Mouse (Mus musculus) kidney, postnatal 0 days (tissue): Measurements from ENCODE around the gene Ncf4. TPM values are rescaled to one million over a fixed set of nuclear protein-coding genes. Genes with fewer than 3 reads are reported as not detected.

Experiments used
- ATAC-seq: fragments of 200-750 bp; cut with Nextera tagmentation; replicated peaks from 2 replicates; pipeline ENCODE4 v1.8.0; 2017; ENCODE audit warnings: low read depth, moderate number of reproducible peaks, moderate TSS enrichment, moderate library complexity; ENCODE audit not compliant: low FRiP score
- DNase-seq: peaks from one replicate; pipeline ENCODE4 v3.0.0-alpha.2; 2016; ENCODE audit warnings: low spot score
- H3K27ac ChIP-seq: fragments of 300-500 bp; sonication (generic); 2 replicates; pipeline ENCODE4 v1.5.1; 2014; ENCODE audit warnings: mild to moderate bottlenecking
- H3K27me3 ChIP-seq: fragments of 300-500 bp; sonication (generic); 2 replicates; pipeline ENCODE4 v1.6.1; 2014; ENCODE audit warnings: low read length, mixed read lengths; ENCODE audit not compliant: insufficient read depth
- H3K36me3 ChIP-seq: fragments of 300-500 bp; sonication (generic); 2 replicates; pipeline ENCODE4 v1.6.1; 2014; ENCODE audit warnings: low read length, mixed read lengths; ENCODE audit not compliant: insufficient read depth
- H3K4me1 ChIP-seq: fragments of 300-500 bp; sonication (generic); replicated peaks from 2 replicates; pipeline ENCODE4 v1.6.1; 2014; ENCODE audit warnings: antibody characterized with exemption, low read length, mixed read lengths; ENCODE audit not compliant: insufficient read depth
- H3K4me2 ChIP-seq: fragments of 300-500 bp; sonication (generic); 2 replicates; pipeline ENCODE4 v1.6.1; 2014; ENCODE audit warnings: mild to moderate bottlenecking, low read length, moderate library complexity, mixed read lengths
- H3K4me3 ChIP-seq: fragments of 300-500 bp; sonication (generic); replicated peaks from 2 replicates; pipeline ENCODE4 v1.5.1; 2014; ENCODE audit warnings: low read depth, low read length
- H3K9ac ChIP-seq: fragments of 300-500 bp; sonication (generic); 2 replicates; pipeline ENCODE4 v1.6.1; 2014; ENCODE audit warnings: low read depth, low read length
- H3K9me3 ChIP-seq: fragments of 300-500 bp; sonication (generic); replicated peaks from 2 replicates; pipeline ENCODE4 v1.6.1; 2016; ENCODE audit warnings: low read length, inconsistent platforms, mixed read lengths
- CTCF ChIP-seq: IDR thresholded peaks from 2 replicates; pipeline ENCODE4 v1.5.1; 2016; ENCODE audit warnings: antibody characterized with exemption, low read depth, mild to moderate bottlenecking, moderate library complexity
- WGBS: fragments of 180-500 bp; shearing (Covaris S2); extraction: QIAGEN DNeasy Blood & Tissue Kit; methylation state at CpG from one replicate; pipeline ENCODE4 v1.1.7; 2014; 5-methylcytosine and 5-hydroxymethylcytosine counted together
- polyA plus RNA-seq: library from polyadenylated mRNA; unstranded; fragments of >200 nt; fragmentation: Nextera tagmentation; extraction: Ambion mirVana; gene quantifications from 2 replicates; pipeline ENCODE4 v1.2.1, GENCODE M21; 2015

Ncf4 gene
- polyA plus RNA-seq, 1 experiment from 2014 or later = 3.9 TPM

- H3K4me3 ChIP-seq = no peak overlapping the region
- H3K27me3 ChIP-seq = peaks cover 3% of the 10 kb centered on the region; the same call in 1 of the 2 replicates
- DNase-seq = no peak
- TF ChIP-seq CTCF = no peak
- no peak overlapping the region for H3K4me2 ChIP-seq
- H3K4me1 ChIP-seq = no peaks in the 10 kb centered on the region
- H3K36me3 ChIP-seq = no peaks in the 10 kb centered on the region
- H3K27ac ChIP-seq = no peak overlapping the region
- ATAC-seq = no peak
- no peaks in the 10 kb centered on the region; the same call in 1 of the 2 replicates for H3K9me3 ChIP-seq
- no peak overlapping the region for H3K9ac ChIP-seq
- WGBS = 75% methylated on average over 4 of the region's 4 CpGs
Observed at GRCm38 (mm10) chr15:78210203-78210602, 34.4 kb upstream of the Ncf4 start.

- Histone ChIP-seq H3K4me2 (no peak overlapping the region), H3K4me3 (no peak overlapping the region), H3K4me1 (no peaks in the 10 kb centered on the region), H3K27ac (no peak overlapping the region), H3K9ac (no peak overlapping the region), H3K36me3 (no peaks in the 10 kb centered on the region), H3K9me3 (no peaks in the 10 kb centered on the region; the same call in 1 of the 2 replicates), H3K27me3 (no peaks in the 10 kb centered on the region)
- WGBS = 79% methylated on average over 8 of the region's 8 CpGs
- no peak for DNase-seq
- no peak for TF ChIP-seq CTCF
- ATAC-seq = no peak
Observed at GRCm38 (mm10) chr15:78211367-78211766, 33.2 kb upstream of the Ncf4 start.

- TF ChIP-seq CTCF = no peak
- Histone ChIP-seq H3K27me3 (no peaks in the 10 kb centered on the region), H3K27ac (no peak overlapping the region), H3K4me2 (no peak overlapping the region), H3K4me1 (no peaks in the 10 kb centered on the region), H3K9ac (no peak overlapping the region), H3K36me3 (no peaks in the 10 kb centered on the region), H3K4me3 (no peak overlapping the region), H3K9me3 (no peaks in the 10 kb centered on the region)
- DNase-seq (no peak), ATAC-seq (no peak)
- WGBS = 81% methylated on average over 9 of the region's 9 CpGs
Observed at GRCm38 (mm10) chr15:78215269-78215668, 29.3 kb upstream of the Ncf4 start.

- H3K4me1 ChIP-seq = no peaks in the 10 kb centered on the region
- H3K4me3 ChIP-seq = no peak overlapping the region
- H3K9ac ChIP-seq = no peak overlapping the region
- no peaks in the 10 kb centered on the region for H3K36me3 ChIP-seq
- TF ChIP-seq CTCF = no peak
- no peak overlapping the region for H3K4me2 ChIP-seq
- DNase-seq (no peak), ATAC-seq (no peak)
- no peaks in the 10 kb centered on the region for H3K9me3 ChIP-seq
- WGBS = 80% methylated on average over 12 of the region's 12 CpGs
- no peaks in the 10 kb centered on the region for H3K27me3 ChIP-seq
- no peak overlapping the region for H3K27ac ChIP-seq
Observed at GRCm38 (mm10) chr15:78227816-78228215, 16.8 kb upstream of the Ncf4 start.

GRCm38 (mm10) chr15:78231346-78232331, 13.0 kb upstream of the Ncf4 start:
- DNase-seq = no peak
- no peak for ATAC-seq

GRCm38 (mm10) chr15:78234823-78235509, 9.6 kb upstream of the Ncf4 start:
- TF ChIP-seq CTCF = 0 out of 2 replicates have a peak, but pooled peaks have one; percentile 7

More at GRCm38 (mm10) chr15:78231346-78232331, 13.0 kb upstream of the Ncf4 start:
- H3K27me3 ChIP-seq = no peaks in the 10 kb centered on the region
- peak; percentile 37; the same call in 1 of the 2 replicates for TF ChIP-seq CTCF
- H3K4me2 ChIP-seq = no peak overlapping the region
- H3K9ac ChIP-seq = no peak overlapping the region
- no peak overlapping the region for H3K4me3 ChIP-seq
- no peak overlapping the region for H3K27ac ChIP-seq
- no peaks in the 10 kb centered on the region for H3K36me3 ChIP-seq
- H3K9me3 ChIP-seq = no peaks in the 10 kb centered on the region
- 37% methylated on average over 13 of the region's 13 CpGs for WGBS
- no peaks in the 10 kb centered on the region for H3K4me1 ChIP-seq

More at GRCm38 (mm10) chr15:78234823-78235509, 9.6 kb upstream of the Ncf4 start:
- Histone ChIP-seq H3K27ac (no peak overlapping the region), H3K9me3 (no peaks in the 10 kb centered on the region), H3K4me2 (no peak overlapping the region), H3K4me3 (no peak overlapping the region), H3K4me1 (no peaks in the 10 kb centered on the region), H3K36me3 (no peaks in the 10 kb centered on the region), H3K9ac (no peak overlapping the region), H3K27me3 (no peaks in the 10 kb centered on the region)
- ATAC-seq (no peak), DNase-seq (no peak)
- WGBS = 71% methylated on average over 5 of the region's 5 CpGs
